Mouse (Mus musculus) bone marrow macrophage, adult 2 months (primary cell): ENCODE data around the gene Prok2.

Source experiments
- CTCF ChIP-seq: IDR thresholded peaks from 2 replicates; pipeline ENCODE4 v1.5.1; 2012; ENCODE audit warnings: low read depth, mild to moderate bottlenecking, low read length, moderate library complexity
- POLR2A ChIP-seq: IDR thresholded peaks from 2 replicates; pipeline ENCODE4 v1.6.1; 2012; ENCODE audit warnings: mild to moderate bottlenecking, low read depth, low read length, borderline replicate concordance

DNA sequence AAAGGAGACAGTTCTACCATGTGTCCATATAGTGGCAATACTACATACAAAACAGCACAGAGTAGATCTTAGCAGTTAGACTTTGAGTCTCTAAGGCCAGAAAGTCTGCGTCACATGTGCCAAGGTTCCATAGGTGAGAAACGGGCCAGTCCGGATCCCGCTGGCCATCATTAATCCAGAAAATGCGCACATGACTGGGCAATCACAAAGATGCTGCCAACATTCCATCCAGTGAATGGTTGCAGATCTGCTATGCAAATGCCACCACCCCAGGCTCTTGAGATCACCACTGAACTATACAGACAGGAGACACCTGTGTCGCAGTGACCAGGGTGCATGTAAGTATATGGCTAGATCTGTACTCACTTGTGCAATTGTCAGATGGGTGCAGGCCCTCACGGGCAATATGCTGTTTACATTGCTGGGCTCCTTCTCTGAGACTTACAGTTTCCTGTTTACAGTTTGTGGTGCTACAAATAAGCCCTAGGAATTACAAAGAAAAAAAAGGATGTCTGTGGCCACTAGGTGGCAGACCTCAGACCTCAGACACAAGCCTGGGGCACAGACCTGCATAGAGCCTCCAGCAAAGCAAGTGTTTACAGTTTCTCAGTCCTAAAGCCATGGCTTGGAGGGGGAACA is 55.6 kb downstream of the Prok2 start:
- TF ChIP-seq POLR2A, result no peak
- TF ChIP-seq CTCF, result peak; percentile 44
